Mouse (Mus musculus): ENCODE data around the gene Nfe2l2.

Nfe2l2 gene

GRCm38 (mm10) chr2:75685458-75685861 lies 19.0 kb downstream of the Nfe2l2 start:
- no peak for DNase-seq (ENCODE audit: low spot score)

- DNase-seq (ENCODE audit: low spot score) = no peak
Measured at GRCm38 (mm10) chr2:75684526-75684925, 19.9 kb downstream of the Nfe2l2 start.

GRCm38 (mm10) chr2:75682978-75683709 lies 21.3 kb downstream of the Nfe2l2 start:
- no peak for DNase-seq (ENCODE audit: low spot score)

- DNase-seq (ENCODE audit: low spot score) = no peak
Measured at GRCm38 (mm10) chr2:75681439-75681838, 23.0 kb downstream of the Nfe2l2 start.

GRCm38 (mm10) chr2:75679947-75680346 lies 24.5 kb downstream of the Nfe2l2 start:
- no peak for DNase-seq (ENCODE audit: low spot score)

GRCm38 (mm10) chr2:75676567-75676966 lies 27.9 kb downstream of the Nfe2l2 start:
- DNase-seq (ENCODE audit: low spot score) = peak; percentile 22

GRCm38 (mm10) chr2:75672561-75672960 lies 31.9 kb downstream of the Nfe2l2 start:
- DNase-seq (ENCODE audit: low spot score) = no peak

GRCm38 (mm10) chr2:75671337-75671660 lies 33.1 kb downstream of the Nfe2l2 start:
- DNase-seq (ENCODE audit: low spot score) = no peak

- DNase-seq (ENCODE audit: low spot score) = peak; percentile 20
Measured at GRCm38 (mm10) chr2:75670446-75671336, 33.8 kb downstream of the Nfe2l2 start.

GRCm38 (mm10) chr2:75669491-75670445 lies 34.7 kb downstream of the Nfe2l2 start:
- peak; percentile 33 for DNase-seq (ENCODE audit: low spot score)

GRCm38 (mm10) chr2:75661106-75661505 lies 43.3 kb downstream of the Nfe2l2 start:
- DNase-seq (ENCODE audit: low spot score) = no peak

GRCm38 (mm10) chr2:75660255-75660948 lies 44.0 kb downstream of the Nfe2l2 start:
- no peak for DNase-seq (ENCODE audit: low spot score)

GRCm38 (mm10) chr2:75659629-75659960 lies 44.8 kb downstream of the Nfe2l2 start:
- peak; percentile 92 for DNase-seq (ENCODE audit: low spot score)

GRCm38 (mm10) chr2:75658727-75659628 lies 45.5 kb downstream of the Nfe2l2 start, which contains the start of gene Hnrnpa3:
TSS of gene Hnrnpa3 (plus strand) at chr2:75659261.
- peak; percentile 99 for DNase-seq (ENCODE audit: low spot score)

- peak; percentile 62 for DNase-seq (ENCODE audit: low spot score)
Measured at GRCm38 (mm10) chr2:75657907-75658691, 46.3 kb downstream of the Nfe2l2 start.

- DNase-seq (ENCODE audit: low spot score) = no peak
Measured at GRCm38 (mm10) chr2:75656924-75657323, 47.5 kb downstream of the Nfe2l2 start.

- DNase-seq (ENCODE audit: low spot score) = no peak
Measured at GRCm38 (mm10) chr2:75654679-75655078, 49.8 kb downstream of the Nfe2l2 start.

GRCm38 (mm10) chr2:75653150-75653549 lies 51.3 kb downstream of the Nfe2l2 start:
- DNase-seq (ENCODE audit: low spot score) = no peak

GRCm38 (mm10) chr2:75650437-75650836 lies 54.0 kb downstream of the Nfe2l2 start:
- no peak for DNase-seq (ENCODE audit: low spot score)

- DNase-seq (ENCODE audit: low spot score) = no peak
Measured at GRCm38 (mm10) chr2:75645251-75645650, 59.2 kb downstream of the Nfe2l2 start.

Measured in retina, embryonic 14.5 days (tissue).